ENCODE assay signal across 36 mouse cellular contexts in genomic region chr5:24535731-24536130, GRCm38 (mm10). TPM values are rescaled to one million over a fixed set of nuclear protein-coding genes. Genes with fewer than 3 reads are reported as not detected.
A peak's percentile ranks its signal among the peaks of the same experiment; 100 is the strongest.
DNase-seq lines count a peak whose midpoint lies in the region; ATAC-seq lines count a peak whose summit lies in the region.
"Had no signal": no experiment of that assay in that cellular context is flagged by ENCODE, and none has a peak within 500 bp of the region (broad histone marks: within the 10 kb centered on the region; RNA-seq: fewer than 3 reads in every experiment).

No protein-coding gene starts in this region.

- no peak for ATAC-seq in heart, embryonic 11.5 days (replicated peaks; ENCODE audit: insufficient number of reproducible peaks, low FRiP score, low TSS enrichment)
- ATAC-seq: activated CD4-positive, CD25-positive, alpha-beta regulatory T cell, adult 4 months; forebrain, postnatal 0 days; intestine, embryonic 16.5 days; liver, embryonic 12.5 days; liver, postnatal 0 days had no signal

- H3K36me3 ChIP-seq in heart, embryonic 11.5 days (ENCODE audit: control insufficient read depth, insufficient read depth, low read length), result no peaks in the 10 kb centered on the region
- H3K36me3 ChIP-seq: forebrain, embryonic 12.5 days; heart, embryonic 10.5 days; hindbrain, embryonic 13.5 days; liver, embryonic 12.5 days had no signal

- peaks cover 33% of the 10 kb centered on the region for H3K27me3 ChIP-seq in heart, embryonic 11.5 days (ENCODE audit: control insufficient read depth, insufficient read depth, low read length)

- no peak overlapping the region for H3K9ac ChIP-seq in heart, embryonic 11.5 days (ENCODE audit: low read depth, low read length)
- H3K9ac ChIP-seq: forebrain, embryonic 12.5 days; forebrain, postnatal 0 days; hindbrain, embryonic 13.5 days; liver, embryonic 12.5 days; liver, postnatal 0 days had no signal

- H3K4me1 ChIP-seq in heart, embryonic 11.5 days (ENCODE audit: control insufficient read depth, insufficient read depth, low read length), result peaks cover 8% of the 10 kb centered on the region
- H3K4me1 ChIP-seq: liver, embryonic 12.5 days had no signal

- no peak overlapping the region for H3K27ac ChIP-seq in heart, embryonic 11.5 days (ENCODE audit: low read depth, low read length)
- H3K27ac ChIP-seq: forebrain, embryonic 12.5 days; heart, embryonic 10.5 days; hindbrain, embryonic 13.5 days; liver, embryonic 12.5 days had no signal

- no peak overlapping the region for H3K4me3 ChIP-seq in heart, embryonic 11.5 days (ENCODE audit: low read depth, low read length)
- H3K4me3 ChIP-seq: erythroblast, embryonic 14.5 days; forebrain, embryonic 12.5 days; heart, embryonic 10.5 days; hindbrain, embryonic 13.5 days; liver, embryonic 12.5 days had no signal

- 84% methylated on average over 3 of the region's 3 CpGs for WGBS in heart, embryonic 11.5 days (ENCODE audit: insufficient replicate concordance)

- peak; percentile 34 for DNase-seq in adrenal gland, postnatal 10 days
- DNase-seq in adrenal gland, adult 2 months, result no peak
- DNase-seq in heart, adult 18-20 months, result peak; percentile 35 to 49
- peak; percentile 14 for DNase-seq in kidney, adult 9 months
- DNase-seq in kidney, postnatal 25 days, result no peak
- peak; percentile 72 for DNase-seq in fat pad, adult 2 months (ENCODE audit: extremely low read depth, low read depth, low spot score)
- no peak for DNase-seq in urinary bladder, postnatal 10 days (ENCODE audit: low spot score)
- DNase-seq: cerebellum, adult 18-20 months; cerebellum, postnatal 10 days; forebrain, postnatal 0 days; heart, postnatal 4 days; kidney, postnatal 14 days; layer of hippocampus, postnatal 36 days; left cerebral cortex, postnatal 4 days; liver, postnatal 0 days; midbrain, embryonic 14.5 days; thymus, postnatal 4 days had no signal

- H3K9me3 ChIP-seq in heart, embryonic 11.5 days (replicated peaks; ENCODE audit: control insufficient read depth, low read length), result no peaks in the 10 kb centered on the region
- H3K9me3 ChIP-seq: forebrain, embryonic 12.5 days; heart, embryonic 10.5 days; hindbrain, embryonic 13.5 days; liver, embryonic 12.5 days had no signal

- no peak overlapping the region for H3K4me2 ChIP-seq in heart, embryonic 11.5 days
- H3K4me2 ChIP-seq: forebrain, embryonic 12.5 days; hindbrain, embryonic 13.5 days; liver, embryonic 12.5 days had no signal

RNA-seq across cellular contexts. Expression of gene Asb10, which starts 5.0 kb away (rescaled TPM):
- total RNA-seq in adrenal gland, postnatal 10 days (2021), result 1 to 10 TPM; 1.0 to 6.2 TPM
- total RNA-seq in adrenal gland, adult 2 months (2021), result not detected
- 0.30 and 0.76 TPM in 2 replicates for polyA plus RNA-seq in adrenal gland, adult 2 months (2012; rRNA removed)
- total RNA-seq in heart, adult 18-20 months (2021), result 10 to 100 TPM; 83.7 to 90.6 TPM
- 3.2 and 3.4 TPM in 2 replicates for polyA plus RNA-seq in heart, embryonic 11.5 days (2014; fragmentation: Nextera tagmentation; extraction: Ambion mirVana)
- total RNA-seq: CH12.LX; monocyte, adult 5-6 weeks had no signal
- polyA plus RNA-seq: activated CD4-positive, CD25-positive, alpha-beta regulatory T cell, adult 4 months; C2C12; erythroblast, embryonic 14.5 days; liver, embryonic 12.5 days had no signal

RNA-seq across cellular contexts. Expression of gene Gbx1, which starts 8.7 kb away (rescaled TPM):
- total RNA-seq in adrenal gland, postnatal 10 days (2021), result under 1 TPM in 1 of 2 experiments, not detected in 1; 0.09 TPM
- total RNA-seq in adrenal gland, adult 2 months (2021), result not detected
- polyA plus RNA-seq in adrenal gland, adult 2 months (2012; rRNA removed), result not detected in 2 replicates
- not detected for total RNA-seq in heart, adult 18-20 months (2021)
- 0.04 TPM in 1 of 2 replicates, not detected in the other for polyA plus RNA-seq in heart, embryonic 11.5 days (2014; fragmentation: Nextera tagmentation; extraction: Ambion mirVana)
- total RNA-seq: adrenal gland, postnatal 25 days; common myeloid progenitor, adult 5-6 weeks; heart, postnatal 4 days; layer of hippocampus, postnatal 36 days; monocyte, adult 5-6 weeks had no signal
- polyA plus RNA-seq: erythroblast, embryonic 14.5 days; heart, embryonic 10.5 days; heart, embryonic 16.5 days; liver, embryonic 12.5 days; liver, postnatal 0 days; small intestine, adult 2 months; stomach, embryonic 14.5 days; thymus, postnatal 0 days had no signal

RNA-seq across cellular contexts. Expression of gene 4931409K22Rik, which starts 20.9 kb away (rescaled TPM):
- total RNA-seq in adrenal gland, postnatal 10 days (2021), result not detected
- total RNA-seq in adrenal gland, adult 2 months (2021), result not detected
- not detected in 2 replicates for polyA plus RNA-seq in adrenal gland, adult 2 months (2012; rRNA removed)
- not detected for total RNA-seq in heart, adult 18-20 months (2021)
- not detected in 2 replicates for polyA plus RNA-seq in heart, embryonic 11.5 days (2014; fragmentation: Nextera tagmentation; extraction: Ambion mirVana)
- total RNA-seq: adrenal gland, postnatal 25 days; CH12.LX; common myeloid progenitor, adult 5-6 weeks; forebrain, postnatal 0 days; gastrocnemius, postnatal 4 days; heart, postnatal 4 days; layer of hippocampus, postnatal 36 days; left cerebral cortex, postnatal 4 days; monocyte, adult 5-6 weeks had no signal
- polyA plus RNA-seq: C2C12; embryonic facial prominence, embryonic 14.5 days; erythroblast, embryonic 14.5 days; heart, embryonic 16.5 days; intestine, embryonic 16.5 days; liver, embryonic 12.5 days; liver, postnatal 0 days; midbrain, embryonic 14.5 days; small intestine, adult 2 months; thymus, postnatal 0 days had no signal

RNA-seq across cellular contexts. Expression of gene Abcf2, which starts 41.5 kb away (rescaled TPM):
- 10 to 100 TPM; 51.0 to 53.3 TPM for total RNA-seq in adrenal gland, postnatal 10 days (2021)
- total RNA-seq in adrenal gland, adult 2 months (2021), result 10 to 100 TPM; 72.0 TPM
- 66.9 and 82.4 TPM in 2 replicates for polyA plus RNA-seq in adrenal gland, adult 2 months (2012; rRNA removed)
- total RNA-seq in heart, adult 18-20 months (2021), result 10 to 100 TPM; 53.5 to 54.9 TPM
- 75.6 and 78.6 TPM in 2 replicates for polyA plus RNA-seq in heart, embryonic 11.5 days (2014; fragmentation: Nextera tagmentation; extraction: Ambion mirVana)

RNA-seq across cellular contexts. Expression of gene Chpf2, which starts 50.8 kb away (rescaled TPM):
- 10 to 100 TPM; 35.4 to 46.3 TPM for total RNA-seq in adrenal gland, postnatal 10 days (2021)
- total RNA-seq in adrenal gland, adult 2 months (2021), result 10 to 100 TPM; 37.9 to 49.7 TPM
- 60.0 and 76.6 TPM in 2 replicates for polyA plus RNA-seq in adrenal gland, adult 2 months (2012; rRNA removed)
- total RNA-seq in heart, adult 18-20 months (2021), result 1 to 10 TPM; 5.8 to 6.9 TPM
- 8.1 and 9.8 TPM in 2 replicates for polyA plus RNA-seq in heart, embryonic 11.5 days (2014; fragmentation: Nextera tagmentation; extraction: Ambion mirVana)

Comparison
In these comparisons a context has a peak if more than half of its experiments do, and no peak if none do; other contexts are left out.
1. DNase-seq: peak in adrenal gland, postnatal 10 days (single experiment), heart, adult 18-20 months (2 of 2), kidney, adult 9 months (single experiment) and fat pad, adult 2 months (single experiment); none in adrenal gland, adult 2 months (single experiment), kidney, postnatal 25 days (0 of 2) and urinary bladder, postnatal 10 days (single experiment).
2. RNA of gene Asb10, which starts 5.0 kb away (total RNA-seq): 83.7 to 90.6 TPM in heart, adult 18-20 months; 1.0 to 6.2 TPM in adrenal gland, postnatal 10 days and not detected in adrenal gland, adult 2 months; every median in the first group is over 10 times any median in the second.